Mouse (Mus musculus) layer of hippocampus, adult 2 months (tissue): ENCODE results near the gene Pamr1. TPM values are rescaled to one million over a fixed set of nuclear protein-coding genes. Genes with fewer than 3 reads are reported as not detected.
A peak's percentile ranks its signal among the peaks of the same experiment; 100 is the strongest.

Experiments
- DNase-seq, 2 experiments: peaks; one replicate each; pipeline ENCODE4 v3.0.0; 2022; ENCODE audit warnings: low spot score in 2 of 2
- H3K27ac ChIP-seq: fragments of 200-600 bp; 2 replicates; pipeline ENCODE4 v1.8.1; 2022
- H3K4me3 ChIP-seq: fragments of 200-600 bp; 2 replicates; pipeline ENCODE4 v1.8.1; 2022; ENCODE audit warnings: mild to moderate bottlenecking
- CTCF ChIP-seq: fragments of 200-600 bp; conservative IDR thresholded peaks from 2 replicates; pipeline ENCODE4 v1.8.1; 2022; ENCODE audit warnings: antibody characterized with exemption, mild to moderate bottlenecking, moderate library complexity
- total RNA-seq, 2 experiments: library from RNA; stranded (reverse); gene quantifications; 2 replicates each; pipeline ENCODE4 v1.2.3; 2021

Gene Pamr1
- total RNA-seq, 2 experiments from 2014 or later, result 8.0 to 8.3 TPM

DNA sequence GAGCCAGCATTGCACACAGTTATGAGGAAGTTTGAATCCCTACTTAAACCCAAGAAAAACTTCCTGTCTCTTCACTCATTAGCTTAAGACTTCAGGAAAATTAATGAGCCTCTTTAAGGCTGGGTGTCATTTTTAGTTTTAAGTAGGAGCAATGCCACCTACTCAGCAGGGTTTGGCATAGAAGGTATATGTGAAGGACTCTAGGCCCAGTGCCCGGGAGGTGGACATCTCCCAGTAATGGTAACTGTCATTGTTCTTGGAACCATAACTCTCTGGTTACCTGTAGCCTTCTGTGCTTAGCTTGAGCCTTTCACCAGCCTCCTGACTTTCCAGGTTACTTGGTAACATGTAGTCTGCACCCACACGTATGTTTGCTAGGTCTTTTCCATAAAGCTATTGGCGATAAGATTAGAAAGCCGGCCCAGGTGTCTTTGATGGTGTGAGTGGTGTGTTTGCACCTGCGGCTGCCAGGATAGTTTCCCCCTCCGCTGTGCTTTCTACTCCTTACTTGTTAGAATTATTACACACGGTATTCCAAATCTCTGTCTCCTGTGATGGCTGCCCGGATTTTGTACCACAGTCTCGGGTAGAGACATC, 127.0 kb downstream of the Pamr1 start:
- TF ChIP-seq CTCF, result no peak
- no peak for DNase-seq
- Histone ChIP-seq H3K4me3 (peak overlapping the region; percentile 17), H3K27ac (peak overlapping the region; percentile 77)

DNA sequence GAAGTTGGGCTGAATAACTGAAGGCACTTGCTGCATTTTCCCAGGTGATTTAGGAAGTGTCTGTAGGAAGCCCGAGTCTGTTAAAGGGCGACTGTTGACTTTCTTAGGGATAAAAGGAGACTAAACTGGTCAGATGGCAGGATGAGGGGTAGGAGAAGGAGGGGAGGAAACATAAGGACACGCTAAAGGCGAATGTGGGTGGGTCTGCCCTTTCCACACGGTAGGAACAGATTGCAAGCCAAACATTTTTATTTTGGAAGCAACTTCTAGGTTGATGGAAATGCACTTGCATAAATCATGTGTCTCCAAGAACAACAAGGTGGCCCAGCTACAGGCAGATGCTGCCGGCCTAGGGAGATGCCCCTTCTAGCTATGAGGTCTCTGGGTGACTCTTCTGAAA, 127.6 kb downstream of the Pamr1 start:
- no peak for TF ChIP-seq CTCF
- peak overlapping the region; percentile 17 for H3K4me3 ChIP-seq
- no peak for DNase-seq

DNA sequence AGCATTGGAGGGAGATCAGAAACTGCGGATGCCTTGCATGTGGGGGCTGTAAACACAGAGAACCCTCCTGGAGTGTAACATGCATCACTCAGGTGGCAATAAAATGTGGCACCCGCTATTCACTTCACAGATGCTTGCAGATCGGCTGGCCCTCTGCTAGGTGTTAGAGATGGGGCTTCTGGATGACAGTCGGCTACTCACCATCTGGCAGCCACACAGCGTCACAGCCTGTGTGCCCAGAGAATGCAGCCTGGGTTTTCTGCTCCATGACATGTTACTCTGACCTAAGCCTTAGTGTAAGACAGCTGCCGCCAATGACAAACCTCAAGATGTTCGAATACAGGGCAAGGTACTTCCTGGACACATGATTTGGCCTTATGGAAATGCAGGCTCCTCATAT, 131.5 kb downstream of the Pamr1 start:
- peak overlapping the region; percentile 52; the same call in 1 of the 2 replicates for H3K27ac ChIP-seq
- no peak overlapping the region for H3K4me3 ChIP-seq
- DNase-seq, result no peak
- TF ChIP-seq CTCF, result no peak

More for the DNA sequence above, 127.6 kb downstream of the Pamr1 start:
- H3K27ac ChIP-seq, result peak overlapping the region; percentile 77

DNA sequence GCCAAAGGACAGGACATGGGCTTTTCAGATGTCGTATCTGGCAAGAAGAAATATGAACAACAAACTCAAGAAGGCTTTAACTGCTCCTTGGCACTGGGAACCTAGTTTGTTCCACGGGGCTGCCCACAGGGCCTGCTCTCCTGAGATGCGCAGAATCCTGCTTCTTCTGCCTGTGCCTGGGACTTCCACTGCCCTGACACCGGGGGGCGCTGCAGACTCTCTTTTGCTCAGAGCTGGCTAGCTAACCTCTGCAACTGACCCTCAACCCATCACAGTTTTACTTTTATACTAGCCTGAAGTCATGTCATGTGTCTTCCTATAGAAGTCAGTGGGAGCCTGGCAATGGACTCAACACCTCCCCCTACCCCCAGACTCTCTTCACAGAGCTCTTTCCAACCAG, 132.4 kb downstream of the Pamr1 start:
- H3K27ac ChIP-seq, result peak overlapping the region; percentile 52; the same call in 1 of the 2 replicates
- no peak overlapping the region for H3K4me3 ChIP-seq
- DNase-seq, result peak in 1 of 2 experiments; percentile 60
- peak; percentile 82 for TF ChIP-seq CTCF

DNA sequence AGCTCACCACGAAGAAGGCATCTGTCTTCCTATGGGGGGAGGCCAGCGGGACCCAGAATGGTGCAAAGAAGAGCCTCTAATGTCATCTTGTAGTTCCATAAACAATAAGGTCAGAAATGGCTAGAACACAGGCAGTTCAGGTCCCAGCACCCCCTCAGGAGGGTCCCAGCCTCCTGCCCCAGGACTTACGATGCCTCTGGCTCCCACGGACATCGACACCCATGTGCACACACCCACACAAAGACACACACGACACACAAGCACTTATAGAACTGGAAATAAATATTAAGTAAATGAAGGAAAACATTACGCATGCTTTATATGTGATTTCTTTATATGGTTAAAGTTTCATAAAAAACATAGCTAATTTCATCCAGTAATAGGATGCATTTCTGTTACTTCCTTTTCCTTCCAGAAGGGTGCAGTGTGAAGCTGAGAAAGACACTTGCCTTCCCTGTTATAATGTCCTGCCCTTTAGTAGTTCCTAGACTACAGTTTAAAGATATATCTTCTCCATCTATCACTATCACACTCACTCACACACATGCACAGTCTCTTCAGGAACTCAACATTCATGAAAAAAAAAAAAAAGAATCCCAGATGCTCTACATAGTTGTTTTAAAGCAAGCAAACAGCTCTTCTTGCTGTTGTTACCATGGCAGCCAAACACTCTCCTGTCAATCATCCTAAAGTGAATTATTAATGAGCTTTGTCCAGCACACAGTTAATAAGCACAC, 135.7 kb downstream of the Pamr1 start:
- Histone ChIP-seq H3K4me3 (peak overlapping the region; percentile 13; the same call in 1 of the 2 replicates), H3K27ac (peak overlapping the region; percentile 59)
- TF ChIP-seq CTCF, result peak; percentile 80
- no peak for DNase-seq

DNA sequence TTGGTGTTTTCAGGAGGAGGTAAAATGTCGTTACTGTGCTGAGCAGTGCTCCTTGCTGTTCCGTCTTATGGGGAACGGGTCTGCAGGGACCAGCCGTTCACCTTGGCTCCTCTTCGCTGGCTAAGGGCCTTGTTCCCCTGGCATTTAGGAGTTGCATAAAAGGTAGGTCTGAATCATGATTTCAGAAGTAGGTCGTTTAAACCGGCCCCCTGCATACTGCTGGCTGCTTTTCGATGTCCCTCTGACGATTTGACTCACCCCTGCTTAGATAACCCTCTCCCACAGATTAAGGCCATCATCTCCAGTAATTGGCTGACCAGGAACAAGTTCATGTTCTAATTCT, 136.3 kb downstream of the Pamr1 start:
- DNase-seq, result no peak
- peak overlapping the region; percentile 13; the same call in 1 of the 2 replicates for H3K4me3 ChIP-seq
- H3K27ac ChIP-seq, result peak overlapping the region; percentile 59
- TF ChIP-seq CTCF, result no peak

Other genes starting within 250 kb of the Pamr1 start
- gene Trim44, start 142.2 kb upstream of the Pamr1 start, total RNA-seq, result 100 to 1,000 TPM; 169 to 171 TPM
- 10 to 100 TPM; 52.9 to 53.6 TPM for gene Fjx1, start 97.5 kb upstream of the Pamr1 start, total RNA-seq
- gene Slc1a2, start 108.6 kb downstream of the Pamr1 start, total RNA-seq, result 1,000 to 10,000 TPM; 1,761 to 1,800 TPM